Mouse (Mus musculus) thymus, postnatal 10 days (tissue): ENCODE measurements around the gene Clcn7.
A peak's percentile ranks its signal among the peaks of the same experiment; 100 is the strongest.
"Not testable (repeated sequence)": the region's sequence is repeated elsewhere in the genome, so short reads cannot be mapped to it uniquely, and the experiment has no call there.

Source experiments
- DNase-seq, 2 experiments: peaks; one replicate each; pipeline ENCODE4 v3.0.0; 2021; ENCODE audit warnings: low spot score in 2 of 2

Clcn7 gene

GRCm38 (mm10) chr17:25133275-25133698 is at the start of gene Clcn7:
Gene Clcn7 (plus strand): TSS chr17:25133391.
- DNase-seq, result peak; percentile 80 to 84

GRCm38 (mm10) chr17:25083444-25083931 is 49.7 kb upstream of the Clcn7 start, which contains the start of gene Tmem204:
Gene Tmem204 (minus strand): TSS chr17:25083591.
- DNase-seq, result no peak

GRCm38 (mm10) chr17:25084835-25085385 is 48.3 kb upstream of the Clcn7 start:
- DNase-seq, result no peak

- no peak for DNase-seq
Observed at GRCm38 (mm10) chr17:25086724-25087123, 46.5 kb upstream of the Clcn7 start.

- DNase-seq, result no peak
Observed at GRCm38 (mm10) chr17:25089158-25089557, 44.0 kb upstream of the Clcn7 start.

- no peak for DNase-seq
Observed at GRCm38 (mm10) chr17:25090450-25090849, 42.7 kb upstream of the Clcn7 start.

- DNase-seq, result no peak
Observed at GRCm38 (mm10) chr17:25096221-25096620, 37.0 kb upstream of the Clcn7 start.

GRCm38 (mm10) chr17:25100052-25100451 is 33.1 kb upstream of the Clcn7 start:
- DNase-seq, result no peak

- no peak for DNase-seq
Observed at GRCm38 (mm10) chr17:25101338-25101737, 31.9 kb upstream of the Clcn7 start.

- DNase-seq, result no peak
Observed at GRCm38 (mm10) chr17:25107786-25108185, 25.4 kb upstream of the Clcn7 start.

- no peak for DNase-seq
Observed at GRCm38 (mm10) chr17:25109578-25109977, 23.6 kb upstream of the Clcn7 start.

GRCm38 (mm10) chr17:25110590-25110989 is 22.6 kb upstream of the Clcn7 start:
- no peak for DNase-seq

- DNase-seq, result no peak
Observed at GRCm38 (mm10) chr17:25111220-25111619, 22.0 kb upstream of the Clcn7 start.

GRCm38 (mm10) chr17:25111739-25112422 is 21.3 kb upstream of the Clcn7 start:
- no peak for DNase-seq

GRCm38 (mm10) chr17:25112423-25112810 is 20.8 kb upstream of the Clcn7 start:
- DNase-seq, result no peak

- DNase-seq, result no peak
Observed at GRCm38 (mm10) chr17:25114908-25115645, 18.1 kb upstream of the Clcn7 start.

GRCm38 (mm10) chr17:25115664-25116432 is 17.3 kb upstream of the Clcn7 start, which contains the start of gene Telo2:
Gene Telo2 (minus strand): TSS chr17:25115967.
- peak; percentile 84 to 92 for DNase-seq

GRCm38 (mm10) chr17:25117263-25117662 is 15.9 kb upstream of the Clcn7 start:
- peak in 1 of 2 experiments; percentile 45 for DNase-seq

GRCm38 (mm10) chr17:25120406-25120805 is 12.8 kb upstream of the Clcn7 start, which contains the start of gene Ptx4:
Gene Ptx4 (plus strand): TSS chr17:25120760.
- DNase-seq, result no peak

GRCm38 (mm10) chr17:25123979-25124378 is 9.2 kb upstream of the Clcn7 start:
- DNase-seq, result peak in 1 of 2 experiments; percentile 50

GRCm38 (mm10) chr17:25125442-25126060 is 7.6 kb upstream of the Clcn7 start:
- not testable (repeated sequence) for DNase-seq
